Mouse (Mus musculus): Measurements from ENCODE around the gene Smap2. TPM values are rescaled to one million over a fixed set of nuclear protein-coding genes. Genes with fewer than 3 reads are reported as not detected.

Gene Smap2
- polyA plus RNA-seq, 1 experiment: 96.8 TPM

- DNase-seq (ENCODE audit: extremely low spot score in 1 of 2, low spot score in 1 of 2): no peak
Measured at GRCm38 (mm10) chr4:121023464-121023863, 6.4 kb upstream of the Smap2 start.

GRCm38 (mm10) chr4:121021911-121022310 lies 4.9 kb upstream of the Smap2 start:
- DNase-seq (ENCODE audit: extremely low spot score in 1 of 2, low spot score in 1 of 2): no peak

DNA sequence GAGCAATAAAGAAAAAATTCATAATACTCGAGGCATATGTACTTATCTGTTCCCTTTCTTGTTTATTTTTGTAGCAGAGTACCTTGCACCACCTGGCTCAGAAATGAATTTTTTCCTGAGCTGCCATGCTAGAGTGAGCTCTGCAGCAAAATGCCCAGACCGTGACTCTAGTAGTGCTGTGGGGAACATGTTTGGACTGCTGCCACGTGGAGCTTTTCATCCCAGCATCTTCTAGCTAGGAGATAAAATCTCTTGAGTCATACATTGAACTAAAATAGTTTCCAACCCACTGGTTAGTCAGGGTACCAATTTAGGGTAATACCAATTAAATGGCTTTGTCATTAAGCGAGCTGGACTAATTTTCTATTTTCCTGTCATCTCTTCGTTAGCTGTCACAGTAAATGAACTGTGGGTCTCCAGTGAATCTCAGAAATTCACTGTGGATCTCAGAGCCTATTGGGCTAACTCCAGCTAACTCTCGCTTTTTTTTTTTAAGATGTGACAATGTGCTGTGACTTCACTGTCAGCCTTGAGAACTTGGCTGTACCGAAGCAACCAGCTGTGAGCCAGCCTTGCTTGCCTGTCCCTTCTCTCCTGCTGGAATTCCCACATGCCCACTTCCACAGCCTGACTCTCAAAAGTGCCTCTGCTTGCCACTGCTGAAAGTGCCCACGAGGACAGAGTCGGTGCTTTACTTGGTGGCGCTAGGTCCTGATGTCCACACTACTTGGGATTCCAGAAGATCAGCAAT lies 3.2 kb upstream of the Smap2 start:
- DNase-seq (ENCODE audit: extremely low spot score in 1 of 2, low spot score in 1 of 2): peak in 1 of 2 experiments; percentile 81

- DNase-seq (ENCODE audit: extremely low spot score in 1 of 2, low spot score in 1 of 2): no peak
Measured at GRCm38 (mm10) chr4:121018250-121018649, 1.2 kb upstream of the Smap2 start.

DNA sequence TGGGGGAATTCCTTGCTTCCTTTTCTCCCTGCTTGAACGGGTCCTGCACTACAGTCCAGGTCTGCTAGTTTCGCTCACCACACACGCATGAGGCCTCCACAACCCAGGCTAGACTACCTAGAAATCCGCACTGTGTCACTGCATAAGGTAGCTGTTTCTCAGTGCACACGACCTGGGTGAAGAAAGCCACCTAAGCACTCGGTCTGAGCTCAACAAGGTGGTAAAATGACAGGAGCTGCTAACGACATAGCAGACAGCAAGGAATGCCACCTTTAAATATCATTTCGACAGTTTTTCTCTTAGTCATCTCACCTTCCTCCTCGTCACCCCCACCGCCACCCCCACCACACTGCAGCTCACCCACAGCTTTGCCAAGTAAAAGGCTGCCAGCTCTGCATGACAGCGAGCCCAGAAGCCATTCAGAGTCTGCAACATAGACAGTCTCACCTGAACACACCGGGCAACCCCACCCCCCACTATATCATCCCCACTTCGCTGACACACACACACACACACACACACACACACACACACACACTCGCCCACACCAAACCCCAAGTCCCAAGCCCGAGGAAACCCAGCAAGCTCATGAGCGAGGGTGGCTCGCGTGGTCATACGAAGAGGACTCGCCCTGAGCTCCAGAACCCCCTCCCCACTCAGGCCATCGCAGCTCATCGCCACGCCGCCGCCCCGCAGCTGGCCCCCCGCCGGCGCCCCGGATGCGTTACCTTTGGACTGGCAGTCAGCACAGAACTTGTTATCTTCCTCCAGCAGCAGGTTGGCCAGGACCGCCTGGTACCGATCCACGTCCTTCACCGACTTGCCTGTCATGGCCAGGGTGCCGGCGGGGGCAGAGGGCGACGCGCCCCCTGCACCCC lies 787 bp downstream of the Smap2 start:
- DNase-seq (ENCODE audit: extremely low spot score in 1 of 2, low spot score in 1 of 2): peak in 1 of 2 experiments; percentile 64

DNA sequence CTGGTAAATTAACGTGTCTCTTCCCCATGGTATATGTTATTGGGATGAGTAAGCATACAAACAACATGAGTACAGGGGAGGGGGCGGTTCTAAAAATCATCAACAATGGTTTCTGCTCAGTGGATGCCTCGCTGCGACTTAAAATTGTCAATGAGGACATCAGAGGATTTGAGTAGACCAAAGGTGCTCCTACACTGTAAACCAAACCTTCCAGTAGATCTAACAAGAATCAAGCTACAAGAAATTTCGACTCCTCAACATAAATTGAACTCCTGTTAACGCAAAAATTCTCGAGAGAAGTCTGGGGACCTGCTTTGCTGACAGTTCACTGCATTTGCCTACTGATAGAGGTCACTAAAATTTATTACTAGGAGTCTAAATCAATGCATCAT lies 1.8 kb downstream of the Smap2 start:
- no peak for DNase-seq (ENCODE audit: extremely low spot score in 1 of 2, low spot score in 1 of 2)

- DNase-seq (ENCODE audit: extremely low spot score in 1 of 2, low spot score in 1 of 2): no peak
Measured at GRCm38 (mm10) chr4:121014594-121015267, 2.3 kb downstream of the Smap2 start.

GRCm38 (mm10) chr4:121010770-121011549 lies 6.1 kb downstream of the Smap2 start:
- no peak for DNase-seq (ENCODE audit: extremely low spot score in 1 of 2, low spot score in 1 of 2)

DNA sequence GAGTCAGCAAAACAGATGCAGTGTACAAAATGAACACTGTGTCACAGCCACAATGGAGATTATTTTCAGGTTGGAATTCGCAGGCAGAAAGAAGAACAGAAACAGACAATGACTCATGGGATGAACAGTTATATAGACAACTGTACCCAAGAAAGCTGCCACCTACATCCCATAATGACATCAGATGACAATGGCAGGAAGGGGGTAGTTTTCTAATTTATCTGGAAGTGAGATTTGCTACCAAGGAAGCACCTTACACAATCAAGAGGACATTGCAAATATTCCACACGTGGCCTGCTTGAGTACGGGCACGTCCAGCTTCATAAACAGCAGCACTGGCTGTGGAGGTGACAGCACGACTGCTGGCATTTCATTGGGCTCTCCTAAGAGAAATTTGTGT lies 7.9 kb downstream of the Smap2 start:
- peak in 1 of 2 experiments; percentile 45 for DNase-seq (ENCODE audit: extremely low spot score in 1 of 2, low spot score in 1 of 2)

GRCm38 (mm10) chr4:121008071-121008745 lies 8.8 kb downstream of the Smap2 start:
- DNase-seq (ENCODE audit: extremely low spot score in 1 of 2, low spot score in 1 of 2): no peak

DNA sequence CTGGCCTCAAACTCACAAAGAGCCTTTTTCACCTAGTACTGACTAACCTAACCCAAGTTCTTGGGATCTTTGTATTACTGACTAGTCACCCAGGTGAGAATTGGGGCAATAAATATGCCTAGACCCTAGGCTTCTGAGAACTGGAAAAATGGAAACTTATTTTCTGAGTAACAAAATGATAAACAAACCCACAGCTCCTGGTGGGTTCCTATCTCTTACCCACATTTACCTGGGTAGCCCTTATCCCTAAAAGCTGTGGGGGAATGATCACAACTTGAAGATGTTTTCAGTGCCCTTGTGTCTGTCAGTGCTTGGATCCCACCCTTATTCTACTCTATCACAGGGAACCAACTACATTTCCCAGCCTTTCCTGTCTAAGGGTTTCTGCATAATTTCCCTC lies 10.0 kb downstream of the Smap2 start:
- DNase-seq (ENCODE audit: extremely low spot score in 1 of 2, low spot score in 1 of 2): no peak

DNA sequence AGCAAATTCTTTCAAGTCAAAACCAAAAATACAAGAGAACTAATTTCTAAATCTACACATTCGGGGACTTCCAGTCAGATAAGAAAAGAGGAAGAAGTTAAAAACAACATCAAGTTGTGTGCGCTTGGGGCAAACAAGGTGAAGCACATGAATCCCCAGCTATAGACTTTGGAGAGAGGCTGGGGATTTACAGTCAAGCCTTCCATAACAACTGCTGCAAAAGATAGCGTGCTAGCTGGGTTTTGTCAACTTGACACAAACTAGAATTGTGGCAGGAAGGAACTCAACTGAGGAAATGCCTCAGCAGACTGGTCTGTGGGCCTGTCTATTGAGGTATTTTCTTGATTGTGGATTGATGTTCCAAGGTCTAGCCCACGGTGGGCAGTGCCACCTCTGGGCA lies 12.4 kb downstream of the Smap2 start:
- DNase-seq (ENCODE audit: extremely low spot score in 1 of 2, low spot score in 1 of 2): no peak

GRCm38 (mm10) chr4:121003611-121004091 lies 13.4 kb downstream of the Smap2 start:
- peak in 1 of 2 experiments; percentile 41 for DNase-seq (ENCODE audit: extremely low spot score in 1 of 2, low spot score in 1 of 2)

- DNase-seq (ENCODE audit: extremely low spot score in 1 of 2, low spot score in 1 of 2): no peak
Measured at GRCm38 (mm10) chr4:121002400-121003171, 14.5 kb downstream of the Smap2 start.

- DNase-seq (ENCODE audit: extremely low spot score in 1 of 2, low spot score in 1 of 2): no peak
Measured at GRCm38 (mm10) chr4:121001659-121002058, 15.4 kb downstream of the Smap2 start.

DNA sequence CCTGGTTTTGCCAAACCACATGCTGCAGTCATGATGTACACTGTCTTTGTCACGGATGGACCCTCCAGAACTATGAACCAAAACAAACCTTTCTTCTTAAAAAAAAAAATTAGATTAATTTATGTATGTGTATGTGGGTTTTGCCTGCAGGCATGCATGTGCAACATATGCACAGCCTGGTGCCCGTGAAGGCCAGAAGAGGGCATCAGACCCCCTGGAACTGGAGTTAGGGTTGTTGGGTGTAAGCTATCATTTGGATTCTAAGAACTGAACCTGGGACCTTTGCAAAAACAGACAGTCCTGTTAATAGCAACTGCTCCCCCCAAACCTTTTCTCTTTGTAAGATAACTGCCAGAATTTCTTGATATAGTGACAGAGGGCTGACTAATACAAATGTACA lies 16.0 kb downstream of the Smap2 start:
- DNase-seq (ENCODE audit: extremely low spot score in 1 of 2, low spot score in 1 of 2): no peak

DNA sequence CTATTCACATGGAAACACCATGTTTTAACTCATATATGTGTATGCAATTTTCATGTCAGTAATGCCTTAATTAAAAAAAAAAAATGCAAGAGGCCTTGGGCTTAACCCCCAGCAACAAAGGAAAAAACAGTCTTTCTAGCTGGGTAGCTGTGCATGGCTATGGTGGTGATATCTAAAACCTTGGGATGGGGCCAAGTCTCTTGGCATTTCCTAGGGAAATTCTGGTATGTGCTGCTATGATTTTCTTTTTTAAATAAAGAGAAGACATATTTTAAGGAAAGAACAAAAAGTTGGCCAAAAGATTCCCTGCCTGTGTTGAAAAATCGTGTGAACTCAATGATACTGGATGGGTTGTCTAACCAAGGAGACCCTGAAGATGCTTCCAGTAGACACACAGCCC lies 21.1 kb downstream of the Smap2 start:
- peak in 1 of 2 experiments; percentile 65 for DNase-seq (ENCODE audit: extremely low spot score in 1 of 2, low spot score in 1 of 2)

DNA sequence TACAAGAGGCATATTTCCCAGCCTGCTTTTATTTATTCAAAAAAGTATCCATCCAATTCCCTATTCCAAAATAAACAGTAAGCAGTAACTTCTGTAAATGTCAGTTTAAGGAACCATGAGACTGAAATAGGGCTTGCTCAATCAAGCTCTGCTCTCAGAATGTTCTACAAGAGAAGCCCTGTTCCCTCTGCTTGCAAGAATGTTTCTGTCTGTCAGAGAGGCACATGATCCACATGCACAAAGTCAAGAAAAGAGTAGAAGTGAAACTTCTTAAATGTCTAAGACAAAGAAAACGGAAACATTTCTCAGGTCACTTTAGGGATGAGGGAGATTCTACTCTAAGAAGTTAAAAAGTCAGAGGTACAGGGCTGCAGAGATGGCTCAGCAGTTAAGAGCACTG lies 24.0 kb downstream of the Smap2 start:
- no peak for DNase-seq (ENCODE audit: extremely low spot score in 1 of 2, low spot score in 1 of 2)

GRCm38 (mm10) chr4:120992284-120992683 lies 24.8 kb downstream of the Smap2 start:
- DNase-seq (ENCODE audit: extremely low spot score in 1 of 2, low spot score in 1 of 2): no peak

Data from frontal cortex, adult 2 months (tissue).